21 mouse cellular contexts compared by ENCODE assay signal in genomic region chr6:50840826-50841225, GRCm38 (mm10).
"Had no signal": no experiment of that assay in that cellular context is flagged by ENCODE, and none has a peak within 500 bp of the region (broad histone marks: within the 10 kb centered on the region; RNA-seq: fewer than 3 reads in every experiment).

No protein-coding gene starts in this region.

- H3K9me3 ChIP-seq: lung, embryonic 15.5 days; megakaryocyte, embryonic 14.5 days; midbrain, embryonic 10.5 days; midbrain, embryonic 13.5 days; neural tube, embryonic 12.5 days; neural tube, embryonic 15.5 days had no signal

- H3K4me2 ChIP-seq: liver, embryonic 11.5 days; lung, embryonic 15.5 days; midbrain, embryonic 13.5 days; neural tube, embryonic 12.5 days; neural tube, embryonic 15.5 days had no signal

- DNase-seq: kidney, adult 18-20 months; kidney, adult 9 months; kidney, postnatal 14 days; kidney, postnatal 4 days; lung, adult 18-20 months; lung, postnatal 10 days; lung, postnatal 36 days; right cerebral cortex, postnatal 14 days; right cerebral cortex, postnatal 4 days; thymus, adult 2 months; thymus, postnatal 14 days; thymus, postnatal 4 days had no signal

- H3K27me3 ChIP-seq: lung, embryonic 15.5 days; midbrain, embryonic 13.5 days; neural tube, embryonic 12.5 days; neural tube, embryonic 15.5 days had no signal

- H3K9ac ChIP-seq: liver, embryonic 14.5 days; lung, embryonic 15.5 days; midbrain, embryonic 13.5 days; neural tube, embryonic 12.5 days; neural tube, embryonic 15.5 days had no signal

- H3K4me3 ChIP-seq: lung, embryonic 15.5 days; megakaryocyte, embryonic 14.5 days; midbrain, embryonic 10.5 days; midbrain, embryonic 13.5 days; neural tube, embryonic 12.5 days; neural tube, embryonic 15.5 days had no signal

- ATAC-seq: midbrain, embryonic 13.5 days had no signal

- H3K36me3 ChIP-seq: lung, embryonic 15.5 days; midbrain, embryonic 10.5 days; midbrain, embryonic 13.5 days; neural tube, embryonic 12.5 days; neural tube, embryonic 15.5 days had no signal

- H3K4me1 ChIP-seq: lung, embryonic 15.5 days; megakaryocyte, embryonic 14.5 days; midbrain, embryonic 10.5 days; midbrain, embryonic 13.5 days; neural tube, embryonic 12.5 days; neural tube, embryonic 15.5 days had no signal

- H3K27ac ChIP-seq: liver, embryonic 14.5 days; lung, embryonic 15.5 days; midbrain, embryonic 10.5 days; midbrain, embryonic 13.5 days; neural tube, embryonic 12.5 days; neural tube, embryonic 15.5 days; stomach, postnatal 0 days had no signal
